Mouse (Mus musculus): ENCODE measurements around the gene Lcn12. TPM values are rescaled to one million over a fixed set of nuclear protein-coding genes. Genes with fewer than 3 reads are reported as not detected.
A peak's percentile ranks its signal among the peaks of the same experiment; 100 is the strongest.

The Lcn12 gene
- polyA plus RNA-seq, 1 experiment from 2014 or later, result not detected

GRCm38 (mm10) chr2:25467606-25468303 is 26.0 kb downstream of the Lcn12 start:
- Histone ChIP-seq H3K9ac (ENCODE audit: low read depth, low read length) (no peak overlapping the region), H3K4me3 (ENCODE audit: low read depth, low read length) (no peak overlapping the region), H3K4me2 (no peak overlapping the region), H3K36me3 (ENCODE audit: control insufficient read depth, insufficient read depth, low read length) (no peaks in the 10 kb centered on the region), H3K4me1 (replicated peaks; ENCODE audit: control insufficient read depth, insufficient read depth, low read length) (peaks cover 4% of the 10 kb centered on the region; the same call in 1 of the 2 replicates), H3K27ac (ENCODE audit: low read depth, low read length) (no peak overlapping the region), H3K9me3 (ENCODE audit: control insufficient read depth, low read length) (no peaks in the 10 kb centered on the region), H3K27me3 (replicated peaks; ENCODE audit: control insufficient read depth, insufficient read depth, low read length) (no peaks in the 10 kb centered on the region; the same call in 1 of the 2 replicates)
- 68% methylated on average over 14 of the region's 14 CpGs for WGBS
- no peak for ATAC-seq (replicated peaks; ENCODE audit: low FRiP score)
- DNase-seq (ENCODE audit: low spot score), result no peak

GRCm38 (mm10) chr2:25465816-25466635 is 27.7 kb downstream of the Lcn12 start:
- 37% methylated on average over 10 of the region's 10 CpGs for WGBS
- Histone ChIP-seq H3K27ac (ENCODE audit: low read depth, low read length) (no peak overlapping the region), H3K4me1 (replicated peaks; ENCODE audit: control insufficient read depth, insufficient read depth, low read length) (peaks cover 4% of the 10 kb centered on the region; the same call in 1 of the 2 replicates), H3K4me2 (no peak overlapping the region), H3K9ac (ENCODE audit: low read depth, low read length) (peak overlapping the region; percentile 28; the same call in 1 of the 2 replicates), H3K4me3 (ENCODE audit: low read depth, low read length) (no peak overlapping the region), H3K27me3 (replicated peaks; ENCODE audit: control insufficient read depth, insufficient read depth, low read length) (no peaks in the 10 kb centered on the region), H3K36me3 (ENCODE audit: control insufficient read depth, insufficient read depth, low read length) (no peaks in the 10 kb centered on the region), H3K9me3 (ENCODE audit: control insufficient read depth, low read length) (no peaks in the 10 kb centered on the region)
- no peak for ATAC-seq (replicated peaks; ENCODE audit: low FRiP score)
- no peak for DNase-seq (ENCODE audit: low spot score)

GRCm38 (mm10) chr2:25465256-25465655 is 28.5 kb downstream of the Lcn12 start:
- H3K4me3 ChIP-seq (ENCODE audit: low read depth, low read length), result no peak overlapping the region
- WGBS, result 67% methylated on average over 2 of the region's 2 CpGs
- no peaks in the 10 kb centered on the region for H3K9me3 ChIP-seq (ENCODE audit: control insufficient read depth, low read length)
- no peak overlapping the region for H3K4me2 ChIP-seq
- H3K27me3 ChIP-seq (replicated peaks; ENCODE audit: control insufficient read depth, insufficient read depth, low read length), result no peaks in the 10 kb centered on the region
- ATAC-seq (replicated peaks; ENCODE audit: low FRiP score), result no peak
- no peak overlapping the region for H3K27ac ChIP-seq (ENCODE audit: low read depth, low read length)
- DNase-seq (ENCODE audit: low spot score), result no peak
- no peaks in the 10 kb centered on the region for H3K36me3 ChIP-seq (ENCODE audit: control insufficient read depth, insufficient read depth, low read length)
- 0 out of 2 replicates have a peak overlapping the region, but pooled peaks have one; percentile 28 for H3K9ac ChIP-seq (ENCODE audit: low read depth, low read length)
- H3K4me1 ChIP-seq (replicated peaks; ENCODE audit: control insufficient read depth, insufficient read depth, low read length), result peaks cover 5% of the 10 kb centered on the region

- Histone ChIP-seq H3K27me3 (replicated peaks; ENCODE audit: control insufficient read depth, insufficient read depth, low read length) (no peaks in the 10 kb centered on the region), H3K36me3 (ENCODE audit: control insufficient read depth, insufficient read depth, low read length) (no peaks in the 10 kb centered on the region), H3K4me1 (replicated peaks; ENCODE audit: control insufficient read depth, insufficient read depth, low read length) (peaks cover 16% of the 10 kb centered on the region), H3K27ac (ENCODE audit: low read depth, low read length) (no peak overlapping the region), H3K4me2 (no peak overlapping the region), H3K9me3 (ENCODE audit: control insufficient read depth, low read length) (no peaks in the 10 kb centered on the region), H3K4me3 (ENCODE audit: low read depth, low read length) (no peak overlapping the region), H3K9ac (ENCODE audit: low read depth, low read length) (no peak overlapping the region)
- DNase-seq (ENCODE audit: low spot score) (no peak), ATAC-seq (replicated peaks; ENCODE audit: low FRiP score) (no peak)
- 85% methylated on average over 3 of the region's 3 CpGs for WGBS
Observed at GRCm38 (mm10) chr2:25463630-25464029, 30.1 kb downstream of the Lcn12 start.

- no peak for ATAC-seq (replicated peaks; ENCODE audit: low FRiP score)
- 25% methylated on average over 3 of the region's 3 CpGs for WGBS
Observed at GRCm38 (mm10) chr2:25461407-25461806, 32.3 kb downstream of the Lcn12 start.

GRCm38 (mm10) chr2:25460551-25461309 is 33.0 kb downstream of the Lcn12 start, which contains the start of gene Paxx:
Gene Paxx, minus strand, starts transcription at chr2:25461094.
- WGBS, result under 1% methylated on average over 48 of the region's 48 CpGs
- peak; percentile 89 for ATAC-seq (replicated peaks; ENCODE audit: low FRiP score)
- Histone ChIP-seq H3K9me3 (ENCODE audit: control insufficient read depth, low read length) (no peaks in the 10 kb centered on the region), H3K9ac (ENCODE audit: low read depth, low read length) (peak within 1 kb of the TSS; percentile 82), H3K4me1 (replicated peaks; ENCODE audit: control insufficient read depth, insufficient read depth, low read length) (peaks cover 14% of the 10 kb centered on the region), H3K27ac (ENCODE audit: low read depth, low read length) (peak within 1 kb of the TSS; percentile 79), H3K4me2 (peak within 1 kb of the TSS; percentile 98), H3K36me3 (ENCODE audit: control insufficient read depth, insufficient read depth, low read length) (no peaks in the 10 kb centered on the region), H3K27me3 (replicated peaks; ENCODE audit: control insufficient read depth, insufficient read depth, low read length) (no peaks in the 10 kb centered on the region), H3K4me3 (ENCODE audit: low read depth, low read length) (peak within 1 kb of the TSS; percentile 81)
- DNase-seq (ENCODE audit: low spot score), result peak; percentile 85

More at GRCm38 (mm10) chr2:25461407-25461806, 32.3 kb downstream of the Lcn12 start:
- DNase-seq (ENCODE audit: low spot score), result no peak
- Histone ChIP-seq H3K27ac (ENCODE audit: low read depth, low read length) (peak overlapping the region; percentile 36; the same call in 1 of the 2 replicates), H3K9ac (ENCODE audit: low read depth, low read length) (no peak overlapping the region; the same call in 1 of the 2 replicates), H3K36me3 (ENCODE audit: control insufficient read depth, insufficient read depth, low read length) (no peaks in the 10 kb centered on the region), H3K4me2 (peak overlapping the region; percentile 98), H3K27me3 (replicated peaks; ENCODE audit: control insufficient read depth, insufficient read depth, low read length) (no peaks in the 10 kb centered on the region), H3K9me3 (ENCODE audit: control insufficient read depth, low read length) (no peaks in the 10 kb centered on the region), H3K4me3 (ENCODE audit: low read depth, low read length) (peak overlapping the region; percentile 81), H3K4me1 (replicated peaks; ENCODE audit: control insufficient read depth, insufficient read depth, low read length) (peaks cover 16% of the 10 kb centered on the region)

GRCm38 (mm10) chr2:25460135-25460534 is 33.6 kb downstream of the Lcn12 start:
- ATAC-seq (replicated peaks; ENCODE audit: low FRiP score) (0 out of 2 replicates have a peak, but pooled peaks have one; percentile 8), DNase-seq (ENCODE audit: low spot score) (no peak)
- H3K4me1 ChIP-seq (replicated peaks; ENCODE audit: control insufficient read depth, insufficient read depth, low read length), result peaks cover 11% of the 10 kb centered on the region
- H3K9me3 ChIP-seq (ENCODE audit: control insufficient read depth, low read length), result no peaks in the 10 kb centered on the region
- peak overlapping the region; percentile 79 for H3K27ac ChIP-seq (ENCODE audit: low read depth, low read length)
- WGBS, result 45% methylated on average over 5 of the region's 5 CpGs
- H3K9ac ChIP-seq (ENCODE audit: low read depth, low read length), result peak overlapping the region; percentile 82
- H3K4me3 ChIP-seq (ENCODE audit: low read depth, low read length), result peak overlapping the region; percentile 81
- H3K4me2 ChIP-seq, result peak overlapping the region; percentile 98
- H3K36me3 ChIP-seq (ENCODE audit: control insufficient read depth, insufficient read depth, low read length), result no peaks in the 10 kb centered on the region
- no peaks in the 10 kb centered on the region for H3K27me3 ChIP-seq (replicated peaks; ENCODE audit: control insufficient read depth, insufficient read depth, low read length)

- no peak for DNase-seq (ENCODE audit: low spot score)
- WGBS, result 80% methylated on average over 5 of the region's 5 CpGs
- ATAC-seq (replicated peaks; ENCODE audit: low FRiP score), result no peak
Observed at GRCm38 (mm10) chr2:25458911-25459310, 34.8 kb downstream of the Lcn12 start.

More at GRCm38 (mm10) chr2:25458911-25459310, 34.8 kb downstream of the Lcn12 start:
- H3K4me3 ChIP-seq (ENCODE audit: low read depth, low read length), result no peak overlapping the region
- peaks cover 11% of the 10 kb centered on the region for H3K4me1 ChIP-seq (replicated peaks; ENCODE audit: control insufficient read depth, insufficient read depth, low read length)
- H3K9ac ChIP-seq (ENCODE audit: low read depth, low read length), result no peak overlapping the region
- no peaks in the 10 kb centered on the region for H3K9me3 ChIP-seq (ENCODE audit: control insufficient read depth, low read length)
- no peak overlapping the region for H3K4me2 ChIP-seq
- no peaks in the 10 kb centered on the region for H3K36me3 ChIP-seq (ENCODE audit: control insufficient read depth, insufficient read depth, low read length)
- no peak overlapping the region for H3K27ac ChIP-seq (ENCODE audit: low read depth, low read length)
- H3K27me3 ChIP-seq (replicated peaks; ENCODE audit: control insufficient read depth, insufficient read depth, low read length), result no peaks in the 10 kb centered on the region

Data from liver, embryonic 11.5 days (tissue).